Mouse (Mus musculus) adrenal gland, postnatal 10 days (tissue): ENCODE measurements around the gene 4932429P05Rik. TPM values are rescaled to one million over a fixed set of nuclear protein-coding genes. Genes with fewer than 3 reads are reported as not detected.

Source experiments
- DNase-seq: peaks from one replicate; pipeline ENCODE4 v3.0.0; 2021; ENCODE audit warnings: mixed read lengths
- long read RNA-seq, 2 experiments: library from polyadenylated mRNA; stranded (forward); transcript quantifications; one replicate each; pipeline ENCODE4 v2.0.0; 2021
- total RNA-seq, 2 experiments: library from RNA; stranded (reverse); gene quantifications; 2 replicates each; pipeline ENCODE4 v1.2.3; 2021

Gene 4932429P05Rik
- not detected for total RNA-seq
- long read RNA-seq, experiment 1 = 0 reads
- long read RNA-seq, experiment 2 = 0 reads

DNA sequence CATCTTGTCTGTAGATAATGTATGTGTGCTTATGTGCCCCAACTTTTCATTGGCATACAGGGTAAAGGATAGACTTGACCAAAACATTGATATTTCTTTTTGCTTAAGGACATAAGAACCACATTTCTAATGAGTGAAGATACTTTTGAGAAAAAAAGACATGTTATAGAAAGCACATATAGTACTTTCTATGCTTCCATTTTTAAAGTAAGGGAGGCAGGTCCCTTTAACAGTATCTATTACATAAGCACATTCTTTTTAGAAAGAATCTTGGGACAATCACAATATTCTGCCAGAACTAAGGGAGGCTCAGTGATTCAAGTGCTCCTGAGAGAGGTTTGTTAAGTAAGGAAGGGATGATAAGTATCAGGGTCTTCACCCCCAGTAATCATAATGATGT, at the start of gene 4932429P05Rik:
TSS of gene 4932429P05Rik (plus strand) at position 301 of the 400 bp plus-strand sequence.
- no peak for DNase-seq

Other genes with a start within 250 kb of the 4932429P05Rik start
- gene 4930415L06Rik, start 180.6 kb downstream of the 4932429P05Rik start, total RNA-seq = not detected